Mouse (Mus musculus) induced T-regulatory cell, adult 2 months (primary cell): ENCODE data around the gene Pld1.
"Not testable (repeated sequence)": the region's sequence is repeated elsewhere in the genome, so short reads cannot be mapped to it uniquely, and the experiment has no call there.

Experiments
- DNase-seq: peaks from one replicate; pipeline ENCODE4 v3.0.0-alpha.2; 2012; ENCODE audit warnings: low read depth

Pld1 gene

GRCm38 (mm10) chr3:27942991-27943390 lies 4.5 kb downstream of the Pld1 start:
- DNase-seq, result no peak

DNA sequence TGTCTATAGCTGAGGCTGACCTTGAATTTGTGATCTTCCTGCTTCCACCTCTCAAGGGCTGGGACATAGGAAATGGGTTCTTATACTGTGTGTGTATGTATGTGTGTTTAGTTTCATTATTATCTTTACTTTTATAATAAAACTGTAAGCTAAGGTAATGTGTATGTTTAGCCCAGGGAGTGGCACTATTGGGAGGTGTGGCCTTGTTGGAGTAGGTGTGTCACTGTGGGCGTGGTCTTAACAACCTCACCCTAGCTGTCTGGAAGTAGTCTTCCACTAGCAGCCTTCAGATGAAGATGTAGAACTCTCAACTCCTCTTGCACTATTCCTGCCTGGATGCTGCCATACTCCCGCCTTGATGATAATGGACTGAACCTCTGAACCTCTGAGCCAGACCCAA lies 6.9 kb downstream of the Pld1 start:
- not testable (repeated sequence) for DNase-seq

GRCm38 (mm10) chr3:27949175-27949872 lies 10.8 kb downstream of the Pld1 start:
- DNase-seq, result no peak

DNA sequence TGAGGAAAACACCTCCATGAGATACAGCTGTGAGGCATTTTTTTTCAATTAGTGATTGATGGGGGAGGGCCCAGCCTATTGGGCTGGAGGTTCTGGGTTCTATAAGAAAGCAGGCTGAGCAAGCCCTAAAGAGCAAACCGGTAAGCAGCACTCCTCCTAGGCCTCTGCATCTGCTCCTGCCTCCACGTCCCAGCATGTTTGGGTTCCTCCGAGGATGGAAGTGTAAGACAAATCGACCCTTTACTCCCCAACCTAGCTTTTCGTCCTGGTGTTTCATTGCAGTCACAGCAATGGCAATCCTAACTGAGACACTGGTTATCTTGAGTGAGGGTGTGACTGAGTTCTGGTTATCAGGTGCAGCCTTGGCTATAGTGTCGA lies 11.4 kb downstream of the Pld1 start:
- DNase-seq, result no peak

DNA sequence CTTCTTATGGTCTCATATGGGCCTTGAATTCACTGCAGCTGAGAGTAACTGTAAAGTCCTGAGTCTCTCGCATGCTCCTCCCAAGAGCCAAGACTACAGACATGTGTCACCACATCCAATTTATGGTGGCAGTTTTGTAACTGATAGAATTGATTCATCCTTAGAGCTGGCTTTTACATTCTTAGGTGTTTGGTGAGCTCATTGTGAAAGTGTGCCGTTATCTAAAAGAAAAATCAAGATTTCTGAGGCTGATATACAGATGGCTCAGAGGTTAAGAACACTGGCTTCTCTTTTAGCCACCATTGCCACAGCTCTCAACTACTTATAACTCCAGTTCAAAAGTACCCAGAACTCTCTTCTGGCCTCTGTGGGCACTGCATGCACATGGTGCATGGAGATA lies 12.2 kb downstream of the Pld1 start:
- no peak for DNase-seq

GRCm38 (mm10) chr3:27951721-27952120 lies 13.2 kb downstream of the Pld1 start:
- no peak for DNase-seq

- DNase-seq, result no peak
Measured at GRCm38 (mm10) chr3:27956006-27956405, 17.5 kb downstream of the Pld1 start.

- no peak for DNase-seq
Measured at GRCm38 (mm10) chr3:27959221-27959620, 20.7 kb downstream of the Pld1 start.

GRCm38 (mm10) chr3:27961162-27961561 lies 22.7 kb downstream of the Pld1 start:
- no peak for DNase-seq

GRCm38 (mm10) chr3:27963795-27964201 lies 25.3 kb downstream of the Pld1 start:
- DNase-seq, result no peak

GRCm38 (mm10) chr3:27968671-27969070 lies 30.2 kb downstream of the Pld1 start:
- DNase-seq, result no peak

DNA sequence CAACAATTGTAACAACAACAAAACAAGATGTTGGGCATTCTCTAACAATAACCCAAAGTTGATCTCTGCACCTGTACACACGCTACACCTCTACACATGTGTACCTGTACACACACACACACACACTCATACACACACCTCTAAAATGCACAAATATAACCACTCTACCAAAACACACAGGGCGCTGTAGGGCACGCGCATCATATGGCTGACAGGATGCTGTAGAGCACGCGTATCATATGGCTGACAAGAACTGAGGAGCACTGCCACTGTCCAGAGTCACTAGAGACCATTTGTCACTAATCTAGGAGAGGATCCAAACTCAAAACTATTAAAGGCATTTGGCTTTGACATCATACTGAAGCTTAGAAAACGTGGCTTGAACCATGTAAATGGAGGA lies 35.4 kb downstream of the Pld1 start:
- no peak for DNase-seq

DNA sequence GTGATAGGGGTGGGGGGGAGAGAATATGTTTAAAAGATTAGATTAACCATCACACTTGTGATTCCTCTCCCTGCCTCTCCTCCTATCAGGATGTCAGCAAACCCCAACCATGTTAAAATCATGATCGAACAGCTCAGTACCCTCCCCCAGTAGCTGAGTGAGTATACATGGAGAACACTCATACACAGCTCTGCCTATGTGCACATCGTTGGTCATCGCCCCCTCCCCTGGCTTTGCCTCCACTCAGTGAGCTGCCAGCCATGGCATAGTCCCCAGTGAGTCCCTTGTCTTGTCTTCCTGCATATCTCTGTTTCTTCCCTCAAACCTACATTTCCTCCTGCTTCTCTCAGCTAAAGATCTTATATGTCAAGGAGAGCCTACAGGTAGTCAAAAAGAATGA lies 36.5 kb downstream of the Pld1 start:
- no peak for DNase-seq

GRCm38 (mm10) chr3:27976931-27977544 lies 38.5 kb downstream of the Pld1 start:
- no peak for DNase-seq

DNA sequence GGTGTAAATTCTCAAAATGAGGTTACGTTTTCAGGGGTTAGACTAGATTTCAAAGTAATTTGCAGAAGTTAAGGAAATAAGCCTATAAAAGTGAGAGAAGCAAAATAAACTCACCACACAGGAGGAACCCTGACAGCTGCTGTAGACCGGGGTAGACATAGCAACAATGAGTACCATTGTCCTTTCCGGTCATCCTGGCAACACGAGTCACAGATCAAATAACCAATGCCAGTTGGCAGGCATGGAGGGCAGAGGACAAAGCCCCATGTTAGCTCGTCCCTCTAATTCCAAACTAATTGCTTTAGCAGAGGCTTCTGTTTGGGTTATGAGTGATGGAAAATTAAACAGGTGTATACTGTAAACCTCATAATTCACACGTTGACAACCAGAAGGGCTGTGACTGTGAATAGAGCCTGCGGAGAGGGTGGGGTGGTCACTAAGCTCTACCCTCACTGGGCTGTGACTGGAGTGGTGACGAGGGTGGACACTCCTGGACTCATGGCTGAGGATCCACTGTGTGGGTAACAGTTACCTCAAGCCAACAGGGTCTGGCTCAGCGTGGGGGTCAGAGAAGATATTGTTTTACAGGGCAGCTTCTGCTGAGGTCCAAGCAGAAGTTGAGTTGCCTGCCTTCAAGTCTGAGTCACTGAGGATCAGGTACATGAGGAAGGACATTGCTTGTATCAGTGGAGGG lies 39.7 kb downstream of the Pld1 start:
- no peak for DNase-seq

- DNase-seq, result no peak
Measured at GRCm38 (mm10) chr3:27981591-27981990, 43.1 kb downstream of the Pld1 start.

GRCm38 (mm10) chr3:27982436-27983017 lies 44.0 kb downstream of the Pld1 start:
- DNase-seq, result peak; percentile 11

DNA sequence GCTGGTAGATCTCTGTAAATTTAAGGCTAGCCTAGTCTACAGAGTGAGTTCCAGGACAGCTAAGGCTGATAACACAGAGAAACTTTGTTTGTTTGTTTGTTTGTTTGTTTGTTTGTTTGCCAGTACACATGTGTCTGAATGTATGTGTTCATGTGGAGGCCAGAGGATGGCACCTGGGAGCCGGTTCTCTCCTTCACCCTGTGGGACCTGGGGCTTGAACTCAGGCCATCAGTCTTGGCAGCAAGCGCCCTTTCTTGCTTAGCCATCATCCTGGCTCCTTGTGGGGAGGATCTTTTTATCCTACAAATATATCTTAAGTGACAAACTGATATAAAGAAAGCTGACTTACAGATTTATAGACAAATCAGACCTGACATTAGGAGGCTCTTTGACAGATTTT lies 44.8 kb downstream of the Pld1 start:
- DNase-seq, result peak; percentile 1

DNA sequence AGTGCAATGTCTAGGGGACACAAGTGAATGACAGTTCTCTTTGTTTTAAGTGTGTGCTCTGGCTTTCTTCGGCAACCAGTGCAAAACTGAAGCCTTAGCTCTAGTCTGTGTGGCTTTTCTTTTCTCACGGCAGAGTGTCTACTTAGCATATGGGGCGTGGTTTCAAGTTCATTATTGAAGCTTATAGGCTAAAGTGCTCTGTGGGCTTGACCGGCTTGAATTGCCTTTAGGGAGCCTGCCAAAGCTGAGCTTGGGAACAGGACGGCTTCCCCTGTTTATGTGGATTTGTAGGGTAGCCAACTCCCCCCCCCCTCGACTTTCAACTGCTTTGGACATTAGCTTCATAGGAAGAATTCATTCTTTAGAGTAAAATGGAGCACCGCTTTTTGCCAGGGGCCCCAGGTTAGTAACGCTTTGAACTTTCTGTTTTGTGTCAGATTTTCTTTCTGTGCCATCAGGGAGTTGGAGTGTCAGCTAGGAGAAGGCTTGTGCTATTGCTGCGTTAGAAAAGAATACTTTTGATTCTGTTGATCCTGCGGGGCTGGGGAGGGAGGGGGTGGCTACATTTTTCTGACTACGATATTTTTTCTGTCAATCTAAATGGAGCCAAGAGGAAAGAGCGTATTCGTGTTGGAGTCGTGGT lies 45.6 kb downstream of the Pld1 start:
- peak; percentile 61 for DNase-seq

DNA sequence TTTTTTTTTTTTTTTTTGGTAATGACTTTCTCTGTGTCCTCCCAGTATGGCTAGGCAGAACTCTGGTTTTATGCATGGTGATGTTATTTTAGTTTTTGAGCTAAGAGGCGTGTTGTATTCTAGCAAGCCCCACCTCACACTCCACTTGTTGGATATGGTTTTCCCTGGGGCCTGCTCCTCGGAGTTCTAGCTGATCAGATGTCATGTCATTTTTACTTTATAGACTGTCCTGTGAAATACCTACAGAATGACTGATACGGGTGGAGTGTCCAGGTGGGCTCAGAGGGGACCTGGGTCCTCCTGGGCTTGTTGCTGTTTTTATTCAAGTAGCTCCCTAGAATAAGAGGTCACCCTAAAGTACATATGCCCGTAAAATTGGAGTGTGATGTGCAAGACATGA lies 46.1 kb downstream of the Pld1 start:
- no peak for DNase-seq

DNA sequence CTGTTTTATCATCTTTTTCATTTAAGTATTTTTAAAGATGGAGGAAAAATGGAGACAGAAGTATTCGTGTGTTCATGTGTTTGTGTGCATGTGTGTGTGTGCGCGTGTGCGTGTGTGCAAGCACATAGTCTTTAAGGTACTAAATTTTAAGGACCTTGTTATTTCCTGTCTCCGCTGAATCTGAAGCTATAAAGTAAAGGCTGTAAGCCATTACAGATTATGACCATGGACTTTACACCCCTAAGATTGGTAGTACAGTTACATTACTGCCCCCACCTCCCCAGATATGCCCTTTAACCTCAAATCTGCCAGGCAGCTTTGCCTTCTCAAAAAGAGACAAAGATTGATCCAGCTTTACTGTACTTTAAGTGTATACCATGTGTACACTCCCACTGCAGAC lies 46.8 kb downstream of the Pld1 start:
- no peak for DNase-seq

DNA sequence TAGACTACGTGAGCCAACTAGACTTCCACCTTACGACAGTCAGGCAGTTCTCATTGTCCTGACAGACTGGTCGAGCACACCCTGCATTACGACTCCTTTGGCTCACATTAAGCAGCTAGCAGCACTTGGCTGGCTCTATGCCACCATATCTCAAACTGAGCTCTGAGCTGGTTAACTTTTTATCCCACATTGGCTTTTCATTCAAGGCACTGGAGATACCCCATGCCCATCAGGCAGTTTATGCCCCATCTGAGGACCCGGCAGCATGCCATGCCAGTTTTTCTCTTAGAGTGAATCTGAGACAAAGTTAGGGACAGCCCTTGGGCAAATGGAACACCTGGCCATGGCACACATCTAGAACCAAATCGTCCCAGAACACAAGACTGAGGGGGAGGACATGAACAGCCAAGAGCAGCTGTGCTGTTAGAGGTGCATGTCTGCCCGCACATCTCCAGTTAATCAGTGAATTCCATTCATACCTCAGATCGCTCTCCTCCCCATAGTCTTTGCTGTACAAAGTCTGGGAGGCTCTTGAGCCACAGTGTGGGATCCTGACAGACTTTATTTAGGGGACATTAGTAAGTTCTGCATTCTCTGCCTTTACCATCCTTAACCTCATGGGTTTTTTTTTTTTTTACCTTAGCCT lies 49.5 kb downstream of the Pld1 start:
- no peak for DNase-seq
